Mouse (Mus musculus) MEL (cell line): ENCODE data around the gene Gm45208. TPM values are rescaled to one million over a fixed set of nuclear protein-coding genes. Genes with fewer than 3 reads are reported as not detected.
A peak's percentile ranks its signal among the peaks of the same experiment; 100 is the strongest.

ENCODE experiments used
- DNase-seq: peaks from one replicate; pipeline ENCODE4 v3.0.0; 2011; ENCODE audit warnings: low read depth, low spot score
- H3K27ac ChIP-seq: 2 replicates; pipeline ENCODE4 v1.5.1; 2012; ENCODE audit warnings: low read depth, mild to moderate bottlenecking, control low read depth, low read length, moderate library complexity; ENCODE audit not compliant: control insufficient read depth
- H3K27me3 ChIP-seq, 2 experiments: fragments of 150-350 bp in 1 of 2; sonication (generic) in 1 of 2; 2 replicates each; pipeline ENCODE4 v1.6.1; 2012; ENCODE audit warnings: low read length in 2 of 2, mild to moderate bottlenecking in 2 of 2, improper control_type of control experiment in 1 of 2, moderate library complexity in 1 of 2; ENCODE audit not compliant: insufficient read depth in 2 of 2, control insufficient read depth in 1 of 2
- H3K36me3 ChIP-seq, 2 experiments: 2 replicates each; pipeline ENCODE4 v1.6.1; 2012 to 2014; ENCODE audit warnings: low read length in 2 of 2, improper control_type of control experiment in 1 of 2, inconsistent platforms in 1 of 2, mild to moderate bottlenecking in 1 of 2; ENCODE audit not compliant: insufficient read depth in 2 of 2, control insufficient read depth in 1 of 2
- H3K4me1 ChIP-seq, 2 experiments: fragments of 150-350 bp in 1 of 2; sonication (generic) in 1 of 2; 2 replicates each; pipeline ENCODE4 v1.6.1; 2012; ENCODE audit warnings: low read length in 2 of 2, improper control_type of control experiment in 1 of 2, mild to moderate bottlenecking in 1 of 2; ENCODE audit not compliant: insufficient read depth in 2 of 2, control insufficient read depth in 1 of 2
- H3K4me3 ChIP-seq, 2 experiments: fragments of 150-350 bp in 1 of 2; sonication (generic) in 1 of 2; 2 replicates each; pipeline ENCODE4 v1.5.1; 2012; ENCODE audit warnings: low read depth in 2 of 2, low read length in 2 of 2, mild to moderate bottlenecking in 2 of 2, moderate library complexity in 2 of 2, control low read depth in 1 of 2, improper control_type of control experiment in 1 of 2; ENCODE audit not compliant: control insufficient read depth in 1 of 2, insufficient read depth in 1 of 2
- H3K79me2 ChIP-seq: 2 replicates; pipeline ENCODE4 v1.6.1; 2012; ENCODE audit warnings: mild to moderate bottlenecking, low read length, moderate library complexity; ENCODE audit not compliant: control insufficient read depth, poor library complexity, insufficient read depth
- H3K9ac ChIP-seq: 2 replicates; pipeline ENCODE4 v1.6.1; 2012; ENCODE audit warnings: low read depth, mild to moderate bottlenecking, control low read depth, low read length, moderate library complexity; ENCODE audit not compliant: control insufficient read depth, poor library complexity, severe bottlenecking
- H3K9me3 ChIP-seq: fragments of 150-350 bp; sonication (generic); replicated peaks from 2 replicates; pipeline ENCODE4 v1.6.1; 2012; ENCODE audit warnings: mild to moderate bottlenecking, low read length, improper control_type of control experiment, moderate library complexity; ENCODE audit not compliant: insufficient read depth
- CHD2 ChIP-seq: IDR thresholded peaks from 2 replicates; pipeline ENCODE4 v1.6.1; 2011; ENCODE audit warnings: low read length, improper control_type of control experiment
- CTCF ChIP-seq, 3 experiments: IDR thresholded peaks in 2 of 3; conservative IDR thresholded peaks in 1 of 3; 2 replicates each; pipeline ENCODE4 v1.5.1; 2011 to 2012; ENCODE audit warnings: low read length in 3 of 3, low read depth in 2 of 3, mild to moderate bottlenecking in 2 of 3, improper control_type of control experiment in 1 of 3, inconsistent platforms in 1 of 3, mixed read lengths in 1 of 3, moderate library complexity in 1 of 3; ENCODE audit not compliant: control insufficient read depth in 1 of 3, insufficient read depth in 1 of 3, poor library complexity in 1 of 3, severe bottlenecking in 1 of 3
- ETS1 ChIP-seq: IDR thresholded peaks from 2 replicates; pipeline ENCODE4 v1.6.1; 2012; ENCODE audit warnings: low read depth, mild to moderate bottlenecking, inconsistent platforms, low read length, improper control_type of control experiment, moderate library complexity
- GATA1 ChIP-seq: IDR thresholded peaks from 2 replicates; pipeline ENCODE4 v1.6.1; 2011; ENCODE audit warnings: low read depth, low read length, improper control_type of control experiment
- MAX ChIP-seq: IDR thresholded peaks from 2 replicates; pipeline ENCODE4 v1.6.1; 2011; ENCODE audit warnings: low read length, improper control_type of control experiment
- MYB ChIP-seq: IDR thresholded peaks from 2 replicates; pipeline ENCODE4 v1.6.1; 2011; ENCODE audit warnings: mild to moderate bottlenecking, low read depth, low read length, improper control_type of control experiment
- NELFE ChIP-seq: IDR thresholded peaks from 2 replicates; pipeline ENCODE4 v1.6.1; 2011; ENCODE audit warnings: low read depth, low read length, improper control_type of control experiment
- NRF1 ChIP-seq: IDR thresholded peaks from 2 replicates; pipeline ENCODE4 v1.6.1; 2014; ENCODE audit warnings: low read depth, mild to moderate bottlenecking, inconsistent platforms, low read length, improper control_type of control experiment, moderate library complexity; ENCODE audit not compliant: poor library complexity, insufficient read depth, severe bottlenecking
- POLR2A ChIP-seq, 2 experiments: IDR thresholded peaks; 2 replicates each; pipeline ENCODE4 v1.6.1; 2011 to 2012; ENCODE audit warnings: low read length in 2 of 2, mild to moderate bottlenecking in 2 of 2, control low read depth in 1 of 2, improper control_type of control experiment in 1 of 2, low read depth in 1 of 2, moderate library complexity in 1 of 2; ENCODE audit not compliant: control insufficient read depth in 1 of 2, insufficient read depth in 1 of 2, poor library complexity in 1 of 2
- RAD21 ChIP-seq: IDR thresholded peaks from 2 replicates; pipeline ENCODE4 v1.6.1; 2011; ENCODE audit warnings: mild to moderate bottlenecking, low read depth, low read length, improper control_type of control experiment
- SMC3 ChIP-seq: IDR thresholded peaks from 2 replicates; pipeline ENCODE4 v1.6.1; 2011; ENCODE audit warnings: low read depth, low read length, improper control_type of control experiment
- TCF12 ChIP-seq: IDR thresholded peaks from 2 replicates; pipeline ENCODE4 v1.6.1; 2014; ENCODE audit warnings: low read depth, mild to moderate bottlenecking, inconsistent platforms, low read length, improper control_type of control experiment, moderate library complexity
- ZC3H11A ChIP-seq: IDR thresholded peaks from 2 replicates; pipeline ENCODE4 v1.6.1; 2012; ENCODE audit warnings: low read depth, mild to moderate bottlenecking, inconsistent platforms, low read length, improper control_type of control experiment
- ZMIZ1 ChIP-seq: IDR thresholded peaks from 2 replicates; pipeline ENCODE4 v1.6.1; 2012; ENCODE audit warnings: low read depth, mild to moderate bottlenecking, inconsistent platforms, low read length, improper control_type of control experiment, moderate library complexity
- ZNF384 ChIP-seq: IDR thresholded peaks from 2 replicates; pipeline ENCODE4 v1.6.1; 2012; ENCODE audit warnings: low read depth, mild to moderate bottlenecking, inconsistent platforms, low read length, improper control_type of control experiment
- polyA plus RNA-seq, 2 experiments: library from polyadenylated mRNA; stranded (reverse) in 1 of 2; unstranded in 1 of 2; fragments of >175 nt in 1 of 2; fragments of >200 nt in 1 of 2; gene quantifications; 2 replicates each; pipeline versions ENCODE4 v1.2.1 to v1.2.4; 2012; ENCODE audit warnings: low replicate concordance in 2 of 2, low read depth in 1 of 2; ENCODE audit not compliant: insufficient read length in 2 of 2, insufficient read depth in 1 of 2, missing spikeins in 1 of 2
- total RNA-seq: library from RNA; depleted of rRNA; stranded (reverse); fragments of 300-350 nt; gene quantifications from 2 replicates; pipeline ENCODE4 v1.2.3, GENCODE M21; 2012

Gene Gm45208
- total and polyA plus RNA-seq, 3 experiments = 11.0 TPM; not detected in 2

- no peak for TF ChIP-seq RAD21
- TF ChIP-seq ETS1 = 0 out of 2 replicates have a peak, but pooled peaks have one; percentile 7
- peak; percentile 51; the same call in 1 of the 2 replicates for TF ChIP-seq GATA1
These were observed 6.3 kb downstream of the Gm45208 start, which contains the start of gene Praf2 (continued) for GRCm38 (mm10) chrX:7728215-7728921.

DNA sequence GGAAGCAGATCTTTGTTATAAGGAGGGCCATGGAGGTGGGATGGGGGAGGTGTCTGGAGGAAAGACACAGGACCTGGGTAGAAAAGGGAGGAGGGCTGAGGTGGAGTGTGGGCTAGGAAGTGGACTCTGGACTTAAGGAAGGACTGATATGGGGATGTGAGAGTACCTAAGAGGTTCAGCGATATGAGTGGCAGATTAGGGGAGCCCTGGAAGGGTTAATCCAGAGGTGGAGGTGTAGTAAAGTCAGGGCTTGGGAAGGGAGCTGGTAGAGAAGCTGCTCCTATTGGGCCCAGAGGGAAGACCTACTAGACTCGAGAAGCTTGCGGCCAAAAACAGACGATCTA is 6.8 kb downstream of the Gm45208 start:
- peak overlapping the region; percentile 60 for H3K9ac ChIP-seq
- H3K36me3 ChIP-seq = no peaks in the 10 kb centered on the region
- DNase-seq = no peak
- peaks cover 3 to 11% of the 10 kb centered on the region in 2 experiments; a peak in 2 of 4 replicates for H3K4me1 ChIP-seq
- H3K27ac ChIP-seq = no peak overlapping the region
- TF ChIP-seq MAX (no peak), CHD2 (no peak), MYB (no peak), TCF12 (no peak)
- no peaks in the 10 kb centered on the region for H3K9me3 ChIP-seq
- H3K4me3 ChIP-seq = peak overlapping the region; percentile 63 to 77
- no peaks in the 10 kb centered on the region for H3K27me3 ChIP-seq
- H3K79me2 ChIP-seq = no peaks in the 10 kb centered on the region; the same call in 1 of the 2 replicates

DNA sequence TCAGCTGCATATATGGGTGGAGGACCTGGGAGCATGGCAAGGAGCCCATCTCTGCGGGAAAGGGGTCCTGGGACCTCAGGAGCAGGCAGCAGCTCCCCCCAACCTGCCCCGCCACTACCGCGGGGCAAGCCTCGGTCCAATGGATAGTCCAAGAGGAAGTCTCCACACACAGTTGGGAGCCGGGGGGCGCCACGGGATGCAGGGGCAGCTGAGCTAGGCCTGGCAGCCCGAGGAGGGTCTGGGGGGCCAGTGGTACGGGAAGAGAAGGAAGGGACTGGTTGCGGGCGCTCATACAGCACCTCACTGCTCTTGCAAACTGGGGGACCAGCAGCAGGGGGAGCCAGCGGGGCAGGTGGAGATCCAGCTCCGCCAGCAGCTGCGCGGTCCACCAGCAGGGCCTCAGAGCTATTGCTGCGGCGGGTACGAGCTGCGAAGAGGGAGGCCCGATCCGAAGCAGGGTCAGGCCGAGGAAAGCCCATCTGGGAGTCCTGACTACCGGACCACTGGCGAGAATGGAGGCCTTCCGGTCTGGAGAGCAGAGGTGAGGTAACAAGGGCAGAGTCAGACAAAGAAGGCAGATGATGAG is 11.6 kb downstream of the Gm45208 start:
- peak overlapping the region; percentile 63 to 71 for H3K4me3 ChIP-seq

More for the DNA sequence above, 11.6 kb downstream of the Gm45208 start:
- Histone ChIP-seq H3K9me3 (no peaks in the 10 kb centered on the region), H3K27ac (0 out of 2 replicates have a peak overlapping the region, but pooled peaks have one; percentile 21), H3K4me1 (peaks cover 0 to 11% of the 10 kb centered on the region in 2 experiments; a peak in 1 of 4 replicates), H3K9ac (peak overlapping the region; percentile 82), H3K36me3 (peaks cover 0 to 2% of the 10 kb centered on the region in 2 experiments; a peak in 1 of 4 replicates), H3K79me2 (no peaks in the 10 kb centered on the region; the same call in 1 of the 2 replicates), H3K27me3 (no peaks in the 10 kb centered on the region)
- TF ChIP-seq RAD21 = peak; percentile 59
- no peak for TF ChIP-seq ZNF384
- TF ChIP-seq ZMIZ1 = no peak
- 0 out of 2 replicates have a peak, but pooled peaks have one; percentile 19 for TF ChIP-seq NELFE
- peak; percentile 74 for TF ChIP-seq SMC3
- peak; percentile 26; the same call in 1 of the 2 replicates for TF ChIP-seq ZC3H11A
- TF ChIP-seq CTCF (IDR thresholded peaks at IDR 0.05 in 2 of 3, conservative IDR thresholded peaks at IDR 0.05 in 1 of 3; ENCODE audit: control insufficient read depth in 1 of 3, insufficient read depth in 1 of 3, low read depth in 2 of 3, low read length in 3 of 3, poor library complexity in 1 of 3, severe bottlenecking in 1 of 3) = peak; percentile 62 to 90 (median 87); a peak in 5 of 6 replicates
- peak; percentile 46; the same call in 1 of the 2 replicates for TF ChIP-seq NRF1
- TF ChIP-seq POLR2A (IDR thresholded peaks at IDR 0.05; ENCODE audit: control insufficient read depth in 1 of 2, insufficient read depth in 1 of 2, low read depth in 1 of 2, low read length in 2 of 2, poor library complexity in 1 of 2) = peak; percentile 56 to 57; a peak in 2 of 4 replicates
- peak; percentile 91 for DNase-seq
